Mouse (Mus musculus) liver, embryonic 14.5 days (tissue): Measurements from ENCODE around the gene Smpd3.
"Not testable (repeated sequence)": the region's sequence is repeated elsewhere in the genome, so short reads cannot be mapped to it uniquely, and the experiment has no call there.

Experiments used
- CTCF ChIP-seq: IDR thresholded peaks from 2 replicates; pipeline ENCODE4 v1.5.1; 2016; ENCODE audit warnings: antibody characterized with exemption, low read depth, control low read depth
- EP300 ChIP-seq: IDR thresholded peaks from 2 replicates; pipeline ENCODE4 v1.6.1; 2016; ENCODE audit warnings: antibody characterized with exemption, low read depth

DNA sequence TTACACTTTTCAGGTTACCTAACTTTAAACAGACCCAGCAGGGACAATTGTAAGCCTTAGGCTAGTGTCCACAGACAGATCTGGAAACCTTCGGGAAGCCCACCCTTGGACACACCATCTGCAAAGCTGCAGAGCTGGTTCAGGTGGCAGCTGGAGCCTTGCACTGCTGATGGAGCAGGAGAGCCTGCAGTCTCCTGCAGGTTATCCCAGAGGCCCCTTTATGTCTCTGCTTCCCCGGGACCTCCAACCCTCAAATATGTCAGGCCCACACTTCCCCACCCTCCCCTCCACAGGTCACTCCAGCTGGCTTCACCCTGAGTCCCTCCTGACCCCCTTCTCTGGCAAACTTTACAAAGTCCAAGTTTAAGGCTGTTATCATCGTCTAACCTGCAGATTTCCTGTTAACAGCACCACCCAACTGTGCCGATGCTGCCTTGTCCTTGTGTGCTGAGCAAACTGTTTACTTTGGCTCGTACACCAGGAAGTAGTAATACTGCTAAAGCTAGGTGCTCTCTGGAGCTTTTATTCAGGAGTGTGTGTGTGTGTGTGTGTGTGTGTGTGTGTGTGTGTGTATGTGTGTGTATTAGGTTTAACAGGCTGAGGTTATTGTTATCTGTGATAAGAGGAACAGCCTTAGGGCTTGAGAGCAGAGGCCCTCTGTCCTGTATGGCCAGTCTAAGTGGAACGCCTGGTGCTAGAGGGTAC is 29.6 kb downstream of the Smpd3 start:
- not testable (repeated sequence) for TF ChIP-seq CTCF, EP300
